Mouse (Mus musculus) heart, postnatal 0 days (tissue): ENCODE results near the gene Gm45021.

ENCODE experiments used
- CTCF ChIP-seq: IDR thresholded peaks from 2 replicates; pipeline ENCODE4 v1.5.1; 2016; ENCODE audit warnings: antibody characterized with exemption, control low read depth, low read depth
- EP300 ChIP-seq: IDR thresholded peaks from 2 replicates; pipeline ENCODE4 v1.6.1; 2016; ENCODE audit warnings: antibody characterized with exemption, low read depth

DNA sequence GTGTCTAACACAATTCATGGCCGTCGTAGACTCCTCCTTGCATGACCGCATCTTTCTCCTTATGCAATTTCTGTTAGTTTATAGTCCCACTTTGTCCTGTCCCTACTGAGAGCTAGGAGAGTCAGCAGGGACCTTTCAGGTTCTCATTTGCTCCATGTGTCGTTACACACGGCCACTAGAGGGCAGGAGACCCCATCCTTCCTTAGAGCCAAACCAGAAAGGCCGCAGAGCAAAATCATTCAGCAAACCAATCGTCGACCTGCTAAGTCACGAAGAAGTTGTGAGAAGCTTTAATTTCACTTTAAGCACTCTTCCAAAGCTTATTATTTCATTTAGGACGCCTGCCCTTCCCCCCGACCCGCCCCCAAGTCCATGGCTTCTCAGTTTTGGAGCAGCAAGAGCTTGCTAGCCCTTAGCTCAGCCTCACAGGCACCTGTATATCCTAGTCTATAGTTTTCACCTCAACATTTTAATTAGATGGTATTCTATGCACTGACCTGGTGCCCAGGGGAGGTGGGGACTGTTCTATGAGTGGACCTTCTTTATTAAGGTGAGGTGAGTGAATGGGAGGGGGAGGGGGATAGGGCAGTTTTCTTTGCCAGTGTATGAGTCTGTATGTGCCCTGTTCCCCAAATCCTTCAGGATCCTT lies 56.4 kb downstream of the Gm45021 start:
- TF ChIP-seq EP300 (no peak), CTCF (peak; percentile 89)
